Mouse (Mus musculus) bone marrow, adult 2 months (tissue): Measurements from ENCODE around the gene Gars.

Source experiments
- CTCF ChIP-seq: fragments of 200-500 bp; IDR thresholded peaks from 2 replicates; pipeline ENCODE4 v1.5.1; 2011; ENCODE audit warnings: low read length, control low read depth; ENCODE audit not compliant: control insufficient read depth, insufficient read depth
- POLR2A ChIP-seq: fragments of 200-500 bp; IDR thresholded peaks from 2 replicates; pipeline ENCODE4 v1.6.1; 2011; ENCODE audit warnings: low read depth, mild to moderate bottlenecking, control low read depth, low read length, borderline replicate concordance; ENCODE audit not compliant: control insufficient read depth

- TF ChIP-seq CTCF (no peak), POLR2A (no peak)
Observed at GRCm38 (mm10) chr6:55091396-55091795, 53.6 kb downstream of the Gars start.
